Mouse (Mus musculus): ENCODE measurements at regions not wholly inside any gene's neighbourhood (a gene's known extent, or its start where the extent isn't known, plus 50 kb on each side); places are given as distances from the start of the nearest gene placed in this dataset.
"Not testable (repeated sequence)": the region's sequence is repeated elsewhere in the genome, so short reads cannot be mapped to it uniquely, and the experiment has no call there.

DNA sequence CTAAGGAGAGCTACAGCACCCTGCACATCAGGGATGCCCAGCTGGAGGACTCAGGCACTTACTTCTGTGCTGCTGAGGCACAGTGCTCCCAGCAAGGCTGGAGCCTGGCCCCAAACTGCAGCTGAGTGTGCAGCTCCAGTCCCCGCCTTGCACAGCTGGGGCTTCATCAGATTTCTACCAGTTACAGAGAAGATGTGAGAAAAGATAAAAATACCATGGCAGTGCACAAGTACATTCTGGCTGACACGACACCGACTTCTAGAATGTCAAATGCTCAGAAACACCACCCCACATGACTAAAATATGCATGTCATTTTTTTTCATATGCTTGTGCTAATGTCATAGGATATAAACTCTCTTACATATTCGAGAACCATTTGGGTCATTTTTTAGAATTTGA is 569.8 kb downstream of the Dad1 start:
- not testable (repeated sequence) for TF ChIP-seq CTCF (IDR thresholded peaks at IDR 0.05; ENCODE audit: borderline replicate concordance, insufficient read depth, low read depth, low read length); POLR2A (IDR thresholded peaks at IDR 0.05; ENCODE audit: borderline replicate concordance, insufficient read depth, low read length)

Measured in cerebellum, adult 2 months (tissue).